Mouse (Mus musculus) cerebellum, adult 2 months (tissue): Measurements from ENCODE around the gene Sh3gl2.

Experiments used
- CTCF ChIP-seq: fragments of 200-500 bp; IDR thresholded peaks from 2 replicates; pipeline ENCODE4 v1.5.1; 2011; ENCODE audit warnings: low read depth, mild to moderate bottlenecking, control low read depth, low read length, moderate library complexity, borderline replicate concordance; ENCODE audit not compliant: insufficient read depth
- POLR2A ChIP-seq: fragments of 200-500 bp; IDR thresholded peaks from 2 replicates; pipeline ENCODE4 v1.6.1; 2011; ENCODE audit warnings: low read length, control low read depth, borderline replicate concordance; ENCODE audit not compliant: insufficient read depth

GRCm38 (mm10) chr4:85222716-85223115 is 17.8 kb downstream of the Sh3gl2 start:
- TF ChIP-seq CTCF (no peak), POLR2A (no peak)
